Mouse (Mus musculus) hindbrain, embryonic 11.5 days (tissue): ENCODE measurements at regions not wholly inside any gene's neighbourhood (a gene's known extent, or its start where the extent isn't known, plus 50 kb on each side); places are given as distances from the start of the nearest gene placed in this dataset.

Source experiments
- ATAC-seq: fragments of 200-750 bp; cut with Nextera tagmentation; 2 replicates; pipeline ENCODE4 v1.8.0; 2017; ENCODE audit warnings: mild to moderate bottlenecking, moderate TSS enrichment, moderate library complexity; ENCODE audit not compliant: low FRiP score
- DNase-seq: peaks from one replicate; pipeline ENCODE4 v3.0.0-alpha.2; 2015; ENCODE audit warnings: low spot score
- H3K27ac ChIP-seq: fragments of 300-500 bp; sonication (generic); 2 replicates; pipeline ENCODE4 v1.5.1; 2014; ENCODE audit warnings: mild to moderate bottlenecking, low read depth, low read length
- H3K27me3 ChIP-seq: fragments of 300-500 bp; sonication (generic); 2 replicates; pipeline ENCODE4 v1.6.1; 2014; ENCODE audit warnings: mild to moderate bottlenecking, low read length, moderate library complexity, mixed read lengths; ENCODE audit not compliant: control insufficient read depth, insufficient read depth
- H3K36me3 ChIP-seq: fragments of 300-500 bp; sonication (generic); 2 replicates; pipeline ENCODE4 v1.6.1; 2014; ENCODE audit warnings: mild to moderate bottlenecking, low read length, moderate library complexity, mixed read lengths; ENCODE audit not compliant: control insufficient read depth, insufficient read depth
- H3K4me1 ChIP-seq: fragments of 300-500 bp; sonication (generic); replicated peaks from 2 replicates; pipeline ENCODE4 v1.6.1; 2014; ENCODE audit warnings: low read length, mixed read lengths; ENCODE audit not compliant: control insufficient read depth, insufficient read depth
- H3K4me2 ChIP-seq: fragments of 300-500 bp; sonication (generic); replicated peaks from 2 replicates; pipeline ENCODE4 v1.6.1; 2014; ENCODE audit warnings: mild to moderate bottlenecking, low read depth, low read length
- H3K4me3 ChIP-seq: fragments of 300-500 bp; sonication (generic); 2 replicates; pipeline ENCODE4 v1.5.1; 2014; ENCODE audit warnings: low read depth, low read length
- H3K9ac ChIP-seq: fragments of 300-500 bp; sonication (generic); 2 replicates; pipeline ENCODE4 v1.6.1; 2014; ENCODE audit warnings: low read depth, low read length
- H3K9me3 ChIP-seq: fragments of 300-500 bp; sonication (generic); 2 replicates; pipeline ENCODE4 v1.6.1; 2016; ENCODE audit warnings: low read length; ENCODE audit not compliant: control insufficient read depth
- WGBS: fragments of 180-500 bp; shearing (Covaris S2); extraction: QIAGEN DNeasy Blood & Tissue Kit; methylation state at CpG from one replicate; pipeline ENCODE4 v1.1.7; 2014; 5-methylcytosine and 5-hydroxymethylcytosine counted together

GRCm38 (mm10) chrX:75672976-75673375, 94.9 kb upstream of the Rab39b start:
- no peak for ATAC-seq
- no peak overlapping the region for H3K9ac ChIP-seq
- H3K4me3 ChIP-seq: no peak overlapping the region
- H3K4me2 ChIP-seq: 0 out of 2 replicates have a peak overlapping the region, but pooled peaks have one; percentile 14
- H3K9me3 ChIP-seq: no peaks in the 10 kb centered on the region
- WGBS: 93% methylated on average over 13 of the region's 13 CpGs
- no peak overlapping the region for H3K27ac ChIP-seq
- no peaks in the 10 kb centered on the region for H3K4me1 ChIP-seq
- DNase-seq: peak; percentile 6
- H3K27me3 ChIP-seq: no peaks in the 10 kb centered on the region
- H3K36me3 ChIP-seq: no peaks in the 10 kb centered on the region

- H3K36me3 ChIP-seq: no peaks in the 10 kb centered on the region
- H3K27me3 ChIP-seq: no peaks in the 10 kb centered on the region
- H3K9ac ChIP-seq: no peak overlapping the region
- no peak overlapping the region for H3K27ac ChIP-seq
- WGBS: 93% methylated on average over 4 of the region's 4 CpGs
- H3K4me1 ChIP-seq: no peaks in the 10 kb centered on the region
- no peak for DNase-seq
- H3K4me2 ChIP-seq: no peak overlapping the region
- no peaks in the 10 kb centered on the region for H3K9me3 ChIP-seq
- H3K4me3 ChIP-seq: no peak overlapping the region
- no peak for ATAC-seq
These were observed 89.6 kb upstream of the Rab39b start for GRCm38 (mm10) chrX:75667636-75668035.

- ATAC-seq (no peak), DNase-seq (peak; percentile 7)
- Histone ChIP-seq H3K36me3 (no peaks in the 10 kb centered on the region), H3K27ac (no peak overlapping the region), H3K27me3 (no peaks in the 10 kb centered on the region), H3K9me3 (no peaks in the 10 kb centered on the region), H3K9ac (no peak overlapping the region), H3K4me2 (no peak overlapping the region), H3K4me3 (no peak overlapping the region), H3K4me1 (no peaks in the 10 kb centered on the region)
- WGBS: 94% methylated on average over 7 of the region's 7 CpGs
These were observed 65.4 kb upstream of the Rab39b start for GRCm38 (mm10) chrX:75643402-75643801.
